Mouse (Mus musculus) macrophage (primary cell): ENCODE measurements around the gene Polr2j. TPM values are rescaled to one million over a fixed set of nuclear protein-coding genes. Genes with fewer than 3 reads are reported as not detected.

Experiments
- H3K27ac ChIP-seq: fragments of 350-480 bp; formaldehyde crosslinking; 2 replicates; pipeline ENCODE4 v1.9.0; 2021
- H3K36me3 ChIP-seq: fragments of 350-480 bp; formaldehyde crosslinking; 2 replicates; pipeline ENCODE4 v1.9.0; 2021; ENCODE audit errors: inconsistent target
- H3K4me3 ChIP-seq: fragments of 350-480 bp; formaldehyde crosslinking; 2 replicates; pipeline ENCODE4 v1.9.0; 2021; ENCODE audit errors: inconsistent target
- H3K79me2 ChIP-seq: fragments of 350-480 bp; formaldehyde crosslinking; 2 replicates; pipeline ENCODE4 v1.9.0; 2021; ENCODE audit errors: inconsistent target
- WGBS: methylation state at CpG from one replicate; pipeline ENCODE4 v1.1.7; 2026; ENCODE audit warnings: inconsistent platforms; ENCODE audit not compliant: missing documents; 5-methylcytosine and 5-hydroxymethylcytosine counted together
- polyA plus RNA-seq: library from polyadenylated mRNA; stranded (reverse); fragments of 250-400 nt; gene quantifications from 3 replicates; pipeline ENCODE4 v1.2.4, GENCODE M21; 2018; ENCODE audit warnings: inconsistent platforms
- total RNA-seq, 78 experiments: library from RNA; depleted of rRNA; stranded (reverse); fragments of 250-400 nt; gene quantifications; 1 replicate in 9 of 78; 2 replicates in 24 of 78; 3 replicates in 43 of 78; 4 replicates in 2 of 78; pipeline ENCODE4 v1.2.4; 2018; ENCODE audit warnings: inconsistent platforms in 56 of 78

Gene Polr2j
- 10 to 100 TPM in 5 of 26 experiments, 1 to 10 TPM in 21; 2.0 to 13.9 (median 6.0) TPM for total RNA-seq (2018; cell fraction: chromatin; rRNA removed)
- 10 to 100 TPM; 39.3 to 85.6 (median 60.6) TPM for total RNA-seq (2018; cell fraction: cytosol; rRNA removed)
- 10 to 100 TPM in 17 of 26 experiments, 1 to 10 TPM in 9; 6.1 to 23.0 (median 13.5) TPM for total RNA-seq (2018; cell fraction: nucleus; rRNA removed)
- polyA plus RNA-seq = 75.0 to 118 TPM (median 101 TPM) in 3 replicates

GRCm38 (mm10) chr5:136115891-136116783 is at the start of gene Polr2j:
Polr2j (plus strand) TSS chr5:136116631.
- Histone ChIP-seq H3K4me3 (peak within 1 kb of the TSS; percentile 82), H3K27ac (peak within 1 kb of the TSS; percentile 29; the same call in 1 of the 2 replicates), H3K36me3 (peaks cover 22% of the 10 kb centered on the region), H3K79me2 (peaks cover 35% of the 10 kb centered on the region)
- WGBS = 4% methylated on average over 40 of the region's 42 CpGs

GRCm38 (mm10) chr5:136069411-136069810 is 47.0 kb upstream of the Polr2j start:
- Histone ChIP-seq H3K27ac (no peak overlapping the region), H3K79me2 (no peaks in the 10 kb centered on the region), H3K4me3 (no peak overlapping the region), H3K36me3 (no peaks in the 10 kb centered on the region)
- 78% methylated on average over 2 of the region's 2 CpGs for WGBS

- 72% methylated on average over 6 of the region's 6 CpGs for WGBS
- no peaks in the 10 kb centered on the region for H3K36me3 ChIP-seq
- no peak overlapping the region for H3K27ac ChIP-seq
- H3K79me2 ChIP-seq = no peaks in the 10 kb centered on the region
- H3K4me3 ChIP-seq = no peak overlapping the region
Observed at GRCm38 (mm10) chr5:136073051-136073450, 43.4 kb upstream of the Polr2j start.

- H3K36me3 ChIP-seq = no peaks in the 10 kb centered on the region
- WGBS = 90% methylated on average over 11 of the region's 11 CpGs
- H3K79me2 ChIP-seq = no peaks in the 10 kb centered on the region
- no peak overlapping the region for H3K4me3 ChIP-seq
- H3K27ac ChIP-seq = no peak overlapping the region
Observed at GRCm38 (mm10) chr5:136073526-136073925, 42.9 kb upstream of the Polr2j start.

- WGBS = 87% methylated on average over 5 of the region's 5 CpGs
- Histone ChIP-seq H3K4me3 (no peak overlapping the region), H3K36me3 (no peaks in the 10 kb centered on the region), H3K27ac (no peak overlapping the region), H3K79me2 (no peaks in the 10 kb centered on the region)
Observed at GRCm38 (mm10) chr5:136075076-136075475, 41.4 kb upstream of the Polr2j start.

- Histone ChIP-seq H3K36me3 (no peaks in the 10 kb centered on the region), H3K79me2 (no peaks in the 10 kb centered on the region), H3K27ac (no peak overlapping the region), H3K4me3 (no peak overlapping the region)
- 81% methylated on average over 7 of the region's 7 CpGs for WGBS
Observed at GRCm38 (mm10) chr5:136076284-136076683, 40.1 kb upstream of the Polr2j start.

- no peak overlapping the region for H3K4me3 ChIP-seq
- peak overlapping the region; percentile 35 for H3K27ac ChIP-seq
- no peaks in the 10 kb centered on the region for H3K36me3 ChIP-seq
- 13% methylated on average over 9 of the region's 9 CpGs for WGBS
- no peaks in the 10 kb centered on the region for H3K79me2 ChIP-seq
Observed at GRCm38 (mm10) chr5:136077001-136077550, 39.4 kb upstream of the Polr2j start.

GRCm38 (mm10) chr5:136078136-136078535 is 38.3 kb upstream of the Polr2j start:
- Histone ChIP-seq H3K36me3 (no peaks in the 10 kb centered on the region), H3K27ac (no peak overlapping the region), H3K79me2 (no peaks in the 10 kb centered on the region), H3K4me3 (no peak overlapping the region)
- WGBS = 96% methylated on average over 5 of the region's 5 CpGs

GRCm38 (mm10) chr5:136082345-136082744 is 34.1 kb upstream of the Polr2j start:
- 86% methylated on average over 4 of the region's 4 CpGs for WGBS
- H3K36me3 ChIP-seq = no peaks in the 10 kb centered on the region

GRCm38 (mm10) chr5:136083669-136084107 is 32.7 kb upstream of the Polr2j start, which contains the start of gene Rasa4:
Rasa4 (plus strand) TSS chr5:136083916.
- Histone ChIP-seq H3K79me2 (peaks cover 47% of the 10 kb centered on the region), H3K27ac (peak within 1 kb of the TSS; percentile 91), H3K4me3 (peak within 1 kb of the TSS; percentile 98), H3K36me3 (peaks cover 6% of the 10 kb centered on the region)
- 0% methylated on average over 26 of the region's 28 CpGs for WGBS

More at GRCm38 (mm10) chr5:136082345-136082744, 34.1 kb upstream of the Polr2j start:
- Histone ChIP-seq H3K79me2 (peaks cover 36% of the 10 kb centered on the region), H3K27ac (no peak overlapping the region), H3K4me3 (no peak overlapping the region)

- 1% methylated on average over 23 of the region's 23 CpGs for WGBS
- H3K4me3 ChIP-seq = peak overlapping the region; percentile 98
- H3K36me3 ChIP-seq = peaks cover 12% of the 10 kb centered on the region
- H3K27ac ChIP-seq = peak overlapping the region; percentile 91
- H3K79me2 ChIP-seq = peaks cover 48% of the 10 kb centered on the region
Observed at GRCm38 (mm10) chr5:136084144-136084881, 32.1 kb upstream of the Polr2j start.

GRCm38 (mm10) chr5:136084891-136085651 is 31.4 kb upstream of the Polr2j start:
- peak overlapping the region; percentile 98 for H3K4me3 ChIP-seq
- peaks cover 48% of the 10 kb centered on the region for H3K79me2 ChIP-seq
- WGBS = 5% methylated on average over 21 of the region's 21 CpGs
- peaks cover 16% of the 10 kb centered on the region for H3K36me3 ChIP-seq
- H3K27ac ChIP-seq = peak overlapping the region; percentile 91

- Histone ChIP-seq H3K36me3 (peaks cover 26% of the 10 kb centered on the region), H3K79me2 (peaks cover 51% of the 10 kb centered on the region), H3K4me3 (peak overlapping the region; percentile 98), H3K27ac (peak overlapping the region; percentile 91)
- 41% methylated on average over 8 of the region's 8 CpGs for WGBS
Observed at GRCm38 (mm10) chr5:136086290-136086689, 30.1 kb upstream of the Polr2j start.
